In genomic region chr2:102142197-102142623, GRCm38 (mm10) we compare ENCODE assay signal across 9 mouse cellular contexts. TPM values are rescaled to one million over a fixed set of nuclear protein-coding genes. Genes with fewer than 3 reads are reported as not detected.
DNase-seq lines count a peak whose midpoint lies in the region; ATAC-seq and TF ChIP-seq lines count a peak whose summit lies in the region.
"Had no signal": no experiment of that assay in that cellular context is flagged by ENCODE, and none has a peak within 500 bp of the region (broad histone marks: within the 10 kb centered on the region; RNA-seq: fewer than 3 reads in every experiment).

No protein-coding gene starts in this region.

- no peak overlapping the region for H3K9ac ChIP-seq in kidney, embryonic 16.5 days (replicated peaks; ENCODE audit: low read length)
- H3K9ac ChIP-seq in hindbrain, embryonic 12.5 days, result no peak overlapping the region
- H3K9ac ChIP-seq in lung, postnatal 0 days (replicated peaks; ENCODE audit: low read depth), result no peak overlapping the region

- no peak for ATAC-seq in kidney, embryonic 16.5 days (ENCODE audit: low FRiP score, low TSS enrichment)
- no peak for ATAC-seq in hindbrain, embryonic 12.5 days (ENCODE audit: low FRiP score)
- peak; percentile 92 for ATAC-seq in lung, postnatal 0 days
- no peak for ATAC-seq in granulocyte monocyte progenitor cell, adult 5-6 weeks (replicated peaks; ENCODE audit: poor library complexity, severe bottlenecking)

- DNase-seq in kidney, adult 18-20 months, result peak; percentile 41
- DNase-seq in adipocyte (ENCODE audit: low spot score), result peak; percentile 94
- DNase-seq in lung, postnatal 0 days (ENCODE audit: low spot score), result peak; percentile 93
- no peak for DNase-seq in cerebellum, postnatal 36 days
- DNase-seq in frontal cortex, postnatal 14 days (ENCODE audit: low spot score in 2 of 2), result no peak
- DNase-seq: gastrocnemius, postnatal 25 days had no signal

- H3K36me3 ChIP-seq in kidney, embryonic 16.5 days (ENCODE audit: insufficient read depth, low read length), result no peaks in the 10 kb centered on the region
- no peaks in the 10 kb centered on the region for H3K36me3 ChIP-seq in hindbrain, embryonic 12.5 days
- no peaks in the 10 kb centered on the region for H3K36me3 ChIP-seq in lung, postnatal 0 days (ENCODE audit: insufficient read depth, low read length)

- TF ChIP-seq CTCF in lung, postnatal 0 days (IDR thresholded peaks at IDR 0.05), result no peak

- peaks cover 37% of the 10 kb centered on the region for H3K4me1 ChIP-seq in kidney, embryonic 16.5 days (ENCODE audit: insufficient read depth, low read length)
- peaks cover 40% of the 10 kb centered on the region for H3K4me1 ChIP-seq in hindbrain, embryonic 12.5 days
- H3K4me1 ChIP-seq in lung, postnatal 0 days (ENCODE audit: insufficient read depth, low read depth, low read length), result peaks cover 19% of the 10 kb centered on the region

- no peak overlapping the region for H3K4me2 ChIP-seq in kidney, embryonic 16.5 days (replicated peaks; ENCODE audit: low read depth, low read length)
- H3K4me2 ChIP-seq in hindbrain, embryonic 12.5 days (replicated peaks), result no peak overlapping the region; the same call in 1 of the 2 replicates
- H3K4me2 ChIP-seq in lung, postnatal 0 days (replicated peaks; ENCODE audit: low read depth, low read length), result no peak overlapping the region

- no peak overlapping the region for H3K4me3 ChIP-seq in kidney, embryonic 16.5 days (ENCODE audit: low read length)
- H3K4me3 ChIP-seq in hindbrain, embryonic 12.5 days, result no peak overlapping the region
- no peak overlapping the region for H3K4me3 ChIP-seq in lung, postnatal 0 days (ENCODE audit: low read depth, low read length)

- no peaks in the 10 kb centered on the region for H3K27me3 ChIP-seq in kidney, embryonic 16.5 days (ENCODE audit: insufficient read depth, low read length)
- no peaks in the 10 kb centered on the region for H3K27me3 ChIP-seq in hindbrain, embryonic 12.5 days
- no peaks in the 10 kb centered on the region for H3K27me3 ChIP-seq in lung, postnatal 0 days (replicated peaks; ENCODE audit: insufficient read depth, low read length)

- H3K27ac ChIP-seq in kidney, embryonic 16.5 days (ENCODE audit: low read length), result no peak overlapping the region
- H3K27ac ChIP-seq in hindbrain, embryonic 12.5 days, result peak overlapping the region; percentile 68
- peak overlapping the region; percentile 71 for H3K27ac ChIP-seq in lung, postnatal 0 days (ENCODE audit: low read length)

- H3K9me3 ChIP-seq in kidney, embryonic 16.5 days (ENCODE audit: low read length), result no peaks in the 10 kb centered on the region
- H3K9me3 ChIP-seq in hindbrain, embryonic 12.5 days (replicated peaks), result no peaks in the 10 kb centered on the region
- no peaks in the 10 kb centered on the region for H3K9me3 ChIP-seq in lung, postnatal 0 days (ENCODE audit: low read length)

- WGBS in kidney, embryonic 16.5 days, result 52% methylated on average over 4 of the region's 4 CpGs
- 66% methylated on average over 4 of the region's 4 CpGs for WGBS in hindbrain, embryonic 12.5 days
- 24% methylated on average over 4 of the region's 4 CpGs for WGBS in lung, postnatal 0 days

- peak; percentile 82 for TF ChIP-seq EP300 in lung, postnatal 0 days (IDR thresholded peaks at IDR 0.05)

RNA-seq across cellular contexts. Expression of gene Ldlrad3, which starts 44.0 kb away (rescaled TPM):
- polyA plus RNA-seq in kidney, embryonic 16.5 days (2015; fragmentation: Nextera tagmentation; extraction: Ambion mirVana), result 38.3 and 42.5 TPM in 2 replicates
- 54.9 and 58.4 TPM in 2 replicates for polyA plus RNA-seq in hindbrain, embryonic 12.5 days (2016; fragmentation: Nextera tagmentation; extraction: Ambion mirVana)
- polyA plus RNA-seq in lung, postnatal 0 days (2015; fragmentation: Nextera tagmentation; extraction: Ambion mirVana), result 14.6 and 16.3 TPM in 2 replicates
- total RNA-seq in granulocyte monocyte progenitor cell, adult 5-6 weeks (2014; fragmentation: Nextera tagmentation), result 21.6 and 25.7 TPM in 2 replicates
- total RNA-seq in granulocyte monocyte progenitor cell, adult 5-6 weeks (2017), result 30.3 and 30.6 TPM in 2 replicates

Comparison
In these comparisons a context has a peak if more than half of its experiments do, and no peak if none do; other contexts are left out.
1. DNase-seq: peak in kidney, adult 18-20 months (single experiment), adipocyte (single experiment) and lung, postnatal 0 days (single experiment); none in cerebellum, postnatal 36 days (0 of 2) and frontal cortex, postnatal 14 days (0 of 2).